Mouse (Mus musculus) thymus, postnatal 0 days (tissue): ENCODE results near the gene Ppp4r3a. TPM values are rescaled to one million over a fixed set of nuclear protein-coding genes. Genes with fewer than 3 reads are reported as not detected.
A peak's percentile ranks its signal among the peaks of the same experiment; 100 is the strongest.
"Not testable (repeated sequence)": the region's sequence is repeated elsewhere in the genome, so short reads cannot be mapped to it uniquely, and the experiment has no call there.

Experiments
- DNase-seq: peaks from one replicate; pipeline ENCODE4 v3.0.0-alpha.2; 2015; ENCODE audit warnings: low spot score
- polyA plus RNA-seq: library from polyadenylated mRNA; unstranded; fragments of >200 nt; fragmentation: Nextera tagmentation; extraction: Ambion mirVana; gene quantifications from 2 replicates; pipeline ENCODE4 v1.2.1, GENCODE M21; 2015

Ppp4r3a gene
- polyA plus RNA-seq, 1 experiment from 2014 or later: 44.2 TPM

DNA sequence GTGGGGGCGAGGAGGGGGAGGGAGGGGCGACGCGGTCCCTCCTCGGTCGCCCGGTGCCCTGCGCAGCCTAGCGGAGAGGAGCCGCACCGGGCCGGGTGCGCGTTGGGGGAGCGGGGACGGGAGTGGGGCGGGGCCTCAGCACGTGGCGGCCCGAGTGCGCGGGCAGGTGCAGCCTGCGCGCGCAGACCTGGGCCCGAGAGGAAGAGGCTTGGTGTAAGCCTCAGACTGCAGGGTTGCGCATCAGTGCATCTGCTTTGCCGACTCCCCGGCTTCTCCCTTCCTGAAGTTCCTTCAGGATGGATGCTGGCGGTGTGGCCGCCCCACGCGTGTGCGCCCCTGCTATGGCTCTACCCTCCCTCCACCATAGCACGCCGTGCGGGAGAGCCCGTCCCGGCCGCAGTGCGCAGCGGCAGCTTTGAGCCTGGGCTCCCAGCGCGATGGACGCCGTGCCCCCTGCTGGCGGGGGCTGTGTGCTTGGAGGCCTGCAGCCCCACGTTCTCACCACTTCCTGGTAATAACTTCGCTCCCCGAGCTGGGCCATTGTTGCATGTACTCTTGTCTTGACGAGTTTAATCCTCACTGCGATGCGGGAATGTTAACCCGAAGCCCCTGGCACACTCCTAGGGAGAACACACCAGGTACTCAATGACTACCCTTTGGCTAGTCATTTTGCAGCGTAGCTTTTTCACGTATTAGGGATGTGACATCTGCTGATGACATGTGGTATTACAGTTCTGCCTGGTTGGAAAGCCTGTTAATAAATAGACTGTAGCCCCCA is 54.4 kb downstream of the Ppp4r3a start, which contains the start of gene Ccdc88c:
Gene Ccdc88c (minus strand): TSS at position 103 of the 778 bp plus-strand sequence.
- peak; percentile 96 for DNase-seq

DNA sequence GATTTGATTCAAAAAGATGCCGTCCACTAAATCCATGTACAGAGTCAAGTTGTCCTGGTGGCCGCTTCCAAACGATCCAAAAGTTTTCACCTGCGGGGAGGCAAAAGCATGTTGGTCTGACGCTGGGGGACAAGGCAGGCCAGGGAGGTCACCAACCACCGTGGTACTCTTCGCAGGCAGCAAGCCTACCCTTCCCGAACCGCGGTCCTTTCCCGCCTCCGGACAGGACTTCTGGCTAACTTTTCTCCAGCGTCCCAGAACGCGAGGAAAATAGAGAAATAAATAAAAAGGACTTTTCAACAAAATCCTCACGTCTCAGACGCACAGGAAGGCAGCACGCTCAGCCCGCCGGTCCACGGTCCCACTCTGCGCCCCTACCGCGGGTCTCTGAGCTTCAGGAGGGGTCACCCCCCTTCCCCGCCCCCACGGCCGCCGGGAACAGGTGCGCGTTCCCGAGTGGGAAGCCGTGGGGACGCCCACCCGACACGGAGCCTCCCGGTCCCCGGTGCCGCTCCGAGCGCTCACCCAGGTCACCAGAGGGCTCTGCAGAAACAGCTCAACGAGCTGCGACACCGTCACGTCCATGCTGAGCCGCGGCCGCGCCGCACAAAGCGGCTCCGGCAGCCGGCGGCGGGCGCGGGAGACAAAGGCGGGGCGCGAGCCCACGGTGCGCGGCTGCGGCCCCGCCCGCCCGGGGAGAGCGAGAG is 55.1 kb downstream of the Ppp4r3a start:
- DNase-seq: peak; percentile 44

DNA sequence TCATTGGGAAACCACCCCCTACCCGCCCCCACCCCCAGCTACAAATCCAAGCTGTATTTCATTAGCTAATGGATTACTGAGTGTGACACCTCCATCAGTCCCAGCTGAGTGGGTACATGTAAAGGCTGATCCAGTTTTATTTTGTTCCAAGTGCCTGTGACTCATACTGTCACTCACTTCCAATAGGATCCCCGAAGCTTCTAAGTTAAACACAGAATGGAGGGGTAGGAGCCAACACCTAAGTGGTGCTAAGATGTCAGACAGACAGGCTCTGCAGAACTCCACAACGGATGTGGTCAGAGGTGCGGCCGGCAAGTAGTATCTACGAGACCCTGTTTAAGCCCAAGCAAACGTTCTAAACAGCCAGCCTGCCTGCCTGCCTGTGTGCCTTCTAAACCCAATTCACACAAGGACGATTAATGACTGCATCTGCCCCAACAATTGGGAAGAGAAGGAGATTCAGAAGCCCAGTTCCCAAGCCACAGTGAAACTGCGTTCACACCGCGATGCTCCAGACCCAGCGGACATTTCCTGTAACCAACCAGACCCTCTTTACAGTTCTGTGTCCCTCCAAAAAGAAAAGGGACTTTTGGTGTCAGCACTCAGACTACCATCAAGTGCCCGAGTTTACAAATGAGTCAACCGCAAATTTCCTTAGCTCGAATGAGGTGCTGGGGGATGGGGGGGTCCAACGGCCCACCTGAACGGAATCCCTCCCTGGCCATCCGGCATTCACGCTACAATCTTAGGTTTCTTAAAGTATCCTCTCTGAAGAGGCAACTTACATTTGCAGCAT is 55.9 kb downstream of the Ppp4r3a start:
- peak; percentile 63 for DNase-seq

DNA sequence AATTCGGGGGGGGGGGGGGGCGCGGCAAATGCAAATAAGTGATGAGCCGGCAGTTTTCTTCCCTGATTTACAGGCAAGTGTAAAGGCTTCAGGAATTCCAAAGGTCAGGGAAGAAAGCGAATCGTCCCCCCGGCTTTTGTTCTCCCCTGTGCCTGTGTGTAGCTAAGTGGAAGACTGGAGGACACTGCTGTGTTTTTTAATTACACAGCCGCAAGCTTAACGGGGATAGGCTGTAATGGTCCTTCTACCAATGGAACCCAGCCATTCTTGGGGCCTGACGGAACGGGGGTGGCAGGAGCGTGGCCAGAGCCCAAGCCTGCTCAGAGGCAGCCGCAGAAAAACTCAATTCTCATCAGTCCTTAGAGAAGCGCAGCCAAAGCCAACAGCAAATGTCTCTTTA is 56.6 kb downstream of the Ppp4r3a start:
- DNase-seq: no peak

DNA sequence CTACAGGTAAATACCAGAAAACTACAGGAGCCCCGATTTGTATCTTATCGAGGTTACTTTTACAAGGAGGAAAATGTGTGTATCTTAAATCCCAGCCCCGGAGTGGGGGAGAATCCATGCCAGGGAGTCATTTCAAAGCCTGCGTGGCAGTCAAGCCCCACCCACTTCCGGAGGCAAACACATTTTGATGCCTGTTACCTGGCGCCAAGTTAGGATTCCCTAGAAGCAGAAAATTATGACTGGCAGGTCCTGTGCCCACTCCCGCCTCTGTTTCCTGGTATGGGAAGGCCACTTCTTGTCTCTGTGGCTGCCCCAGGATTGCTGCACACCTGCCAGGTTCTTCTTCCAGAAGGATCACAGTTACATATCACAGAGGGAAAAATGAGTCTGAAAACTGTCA is 57.0 kb downstream of the Ppp4r3a start:
- DNase-seq: no peak

DNA sequence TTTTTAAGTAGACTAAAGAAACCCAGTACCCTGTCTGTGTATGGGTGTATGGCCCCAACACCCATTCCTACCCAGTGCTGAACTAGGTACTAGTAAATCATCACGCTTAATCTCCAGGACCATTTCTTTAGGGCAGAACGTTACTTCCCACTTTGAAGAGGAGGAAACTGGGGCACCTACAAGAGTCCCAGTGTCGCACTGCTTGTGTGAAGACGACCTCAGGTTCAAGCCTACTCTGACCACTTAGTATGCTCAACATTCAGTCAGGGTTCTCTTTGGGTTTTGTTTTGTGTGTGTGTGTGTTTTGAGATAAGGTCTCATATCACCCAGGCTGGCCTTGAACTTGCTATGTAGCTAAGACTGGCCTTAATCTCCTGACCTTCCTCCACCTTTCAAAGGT is 57.5 kb downstream of the Ppp4r3a start:
- DNase-seq: no peak

DNA sequence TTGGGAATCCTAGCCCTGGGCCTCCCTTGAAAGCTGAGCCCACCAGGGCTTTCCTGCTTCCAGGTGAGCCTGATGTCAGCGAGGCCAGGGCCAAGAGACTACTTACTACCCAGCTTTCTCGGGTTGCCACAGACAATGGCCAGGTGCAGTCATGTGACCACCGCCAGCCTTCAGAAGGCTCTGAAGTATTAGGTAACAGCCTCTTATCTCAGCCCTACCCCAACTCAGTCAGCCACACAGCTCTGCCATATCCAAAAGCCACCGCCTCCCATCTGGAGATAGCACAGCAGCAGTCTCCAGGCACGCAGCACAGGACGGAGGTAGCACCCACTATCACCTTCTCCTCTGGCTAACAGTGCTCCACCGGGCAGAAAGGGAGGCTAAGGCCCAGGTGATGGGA is 58.1 kb downstream of the Ppp4r3a start:
- no peak for DNase-seq

DNA sequence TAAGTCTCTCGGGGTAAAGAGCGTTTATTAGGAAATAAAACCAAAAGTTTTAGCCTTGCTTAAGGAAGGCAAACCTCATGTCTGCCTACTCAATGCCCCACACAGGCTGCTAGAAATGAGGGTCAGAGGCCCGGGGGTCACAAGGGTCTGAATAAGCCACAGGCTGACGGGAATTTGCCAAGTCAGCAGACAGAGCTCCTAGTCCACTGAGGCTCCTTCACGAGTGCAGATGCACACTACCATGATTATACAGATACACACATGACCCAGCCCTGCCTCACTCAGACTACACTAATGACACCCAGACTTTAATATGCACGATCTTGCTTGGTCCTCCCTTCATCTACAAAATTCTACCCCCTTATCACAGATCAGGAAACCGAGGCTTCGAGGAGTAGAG is 58.7 kb downstream of the Ppp4r3a start:
- no peak for DNase-seq

DNA sequence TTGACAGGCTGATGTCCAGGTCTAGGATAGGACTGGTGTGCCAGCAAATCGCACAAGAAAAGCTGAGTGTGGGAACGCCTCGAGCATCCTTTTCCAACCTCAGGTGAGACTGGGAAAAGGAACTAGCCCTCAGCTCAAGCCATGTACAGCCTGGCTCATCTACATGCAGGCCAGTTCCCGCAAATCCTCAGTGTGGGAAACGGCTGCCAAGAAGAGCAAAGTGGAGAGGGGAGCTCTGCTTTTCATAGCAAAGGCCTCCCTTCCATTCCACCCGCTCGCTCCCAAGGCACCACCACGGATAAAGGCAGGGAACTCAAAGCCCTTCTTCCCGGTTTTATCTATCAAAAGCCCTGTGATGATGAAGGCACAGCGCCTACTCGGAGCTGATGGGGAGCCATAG is 60.4 kb downstream of the Ppp4r3a start:
- no peak for DNase-seq

DNA sequence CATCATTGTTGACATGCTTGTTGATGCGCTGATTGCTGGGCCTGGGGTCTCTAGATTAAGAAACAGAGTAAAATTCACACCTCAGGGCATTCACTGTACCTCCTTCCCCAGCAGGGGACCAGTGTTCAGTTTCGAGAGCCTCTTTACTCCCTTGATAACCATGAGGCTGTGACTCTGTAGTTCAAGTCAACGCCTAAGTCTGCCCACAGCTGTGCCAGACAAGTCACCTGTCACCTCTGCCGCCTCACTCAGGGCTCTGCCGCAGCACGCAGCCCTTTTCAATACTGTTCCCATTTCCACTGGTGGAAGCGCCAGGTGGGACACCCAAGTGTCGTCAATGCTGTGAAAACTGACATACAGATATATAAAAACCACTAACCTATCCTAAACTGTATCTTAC is 61.1 kb downstream of the Ppp4r3a start:
- no peak for DNase-seq

DNA sequence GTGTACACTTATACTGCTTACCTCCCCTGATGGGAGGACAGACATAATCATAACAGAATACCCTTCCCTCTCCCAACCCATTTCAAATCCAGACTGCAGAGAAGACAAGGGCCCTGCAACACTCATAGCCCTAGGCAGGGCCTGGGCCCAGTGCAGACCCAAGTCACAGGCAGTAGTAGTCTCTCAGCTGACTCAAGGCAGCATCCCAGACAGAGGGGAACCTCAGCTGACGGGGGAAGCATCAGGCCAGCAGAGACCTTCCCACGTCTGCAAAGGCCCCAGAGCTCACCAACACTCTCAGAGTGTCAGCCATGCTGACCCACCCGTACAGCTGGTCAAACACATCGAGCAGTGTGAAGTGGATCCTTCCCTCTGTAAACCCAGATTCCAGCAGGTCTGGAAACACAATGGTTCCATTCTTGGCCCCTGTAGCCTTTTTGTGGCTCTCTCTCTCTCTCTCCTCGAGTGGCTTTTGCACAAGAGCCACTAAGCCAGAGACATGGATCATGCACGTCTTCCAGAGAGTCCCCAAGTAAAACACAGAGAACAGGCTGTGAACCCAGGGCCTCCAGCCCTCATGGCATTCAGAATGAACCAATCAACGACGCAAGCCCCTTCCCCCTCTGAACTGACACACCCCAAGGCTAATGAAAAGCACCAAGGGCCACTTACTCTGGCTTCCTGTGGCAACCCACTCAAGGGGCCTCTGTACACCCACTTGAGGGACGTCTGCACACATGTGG is 61.8 kb downstream of the Ppp4r3a start:
- no peak for DNase-seq

DNA sequence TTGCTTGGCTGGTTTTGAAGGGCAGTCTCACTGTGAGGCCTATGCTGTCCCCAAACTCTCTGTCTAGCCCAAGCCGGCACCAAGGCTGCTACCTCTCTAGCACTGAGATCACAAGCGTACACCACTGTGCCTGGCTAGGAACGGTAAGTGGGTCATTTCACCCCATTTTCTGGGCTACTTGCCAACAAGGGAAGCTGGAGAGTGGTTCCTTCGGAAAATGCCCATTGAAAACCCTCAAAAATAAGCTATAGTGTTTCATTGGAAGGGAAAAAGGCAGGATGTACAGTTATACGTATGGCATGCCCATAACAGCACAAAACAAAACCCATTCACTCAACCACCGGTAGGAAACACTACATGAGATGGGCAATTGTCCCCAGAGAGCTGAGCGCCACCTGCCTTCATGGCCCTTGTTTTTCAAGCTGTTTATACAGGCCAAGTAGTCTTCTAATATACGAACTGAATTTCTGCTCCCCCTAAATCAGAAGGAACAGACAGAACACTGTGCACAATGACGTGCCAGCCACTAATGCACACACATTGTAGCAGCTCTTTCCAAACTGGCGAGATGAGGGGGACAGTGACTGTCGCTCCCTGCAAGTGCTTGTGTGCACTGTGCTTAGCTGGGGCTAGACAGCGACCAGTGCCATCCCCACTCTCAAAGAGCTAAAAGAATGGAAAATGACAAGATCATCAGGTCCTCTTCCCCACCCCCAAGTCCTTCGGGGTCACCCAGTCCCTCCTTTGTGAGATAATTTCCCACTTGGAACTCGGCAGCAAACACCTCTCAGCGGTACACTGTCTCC is 63.1 kb downstream of the Ppp4r3a start:
- DNase-seq: no peak

DNA sequence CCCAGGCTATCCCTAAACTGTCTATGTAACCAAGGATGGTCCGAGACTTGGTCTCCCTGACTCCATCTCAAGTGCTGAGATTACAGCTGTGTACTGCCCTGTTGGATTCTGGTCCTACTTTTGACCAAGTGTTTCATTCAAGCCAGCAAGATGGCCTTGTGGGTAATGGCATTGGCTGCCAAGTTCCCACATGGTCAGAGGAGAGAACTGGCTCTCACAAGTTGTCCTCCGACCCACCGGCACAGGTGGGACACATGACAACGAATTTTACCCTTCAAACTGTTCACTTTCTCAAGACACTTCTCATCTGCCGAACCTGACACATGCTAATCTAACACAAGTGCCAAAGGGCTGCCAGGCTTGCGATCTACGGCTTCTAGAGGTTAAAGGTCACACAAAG is 64.1 kb downstream of the Ppp4r3a start:
- no peak for DNase-seq

DNA sequence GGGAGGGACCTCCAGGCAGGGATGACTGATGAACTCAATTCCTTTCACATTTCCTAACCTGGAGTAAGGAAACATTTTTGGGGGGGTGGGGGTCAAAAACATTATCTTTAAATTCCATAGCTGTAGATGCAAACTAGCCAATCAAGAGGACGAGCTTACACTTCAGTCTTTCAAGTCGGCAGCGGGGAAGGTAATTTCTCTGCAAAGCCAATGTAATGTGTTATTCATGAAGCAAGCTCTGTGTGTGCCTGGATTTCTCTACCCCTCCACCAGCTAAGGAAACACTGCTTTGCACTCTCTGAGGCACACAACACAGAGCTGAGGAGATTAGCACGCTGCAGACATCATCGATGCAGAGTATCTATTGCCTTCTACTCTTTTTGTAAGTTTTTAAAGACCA is 64.5 kb downstream of the Ppp4r3a start:
- DNase-seq: no peak

DNA sequence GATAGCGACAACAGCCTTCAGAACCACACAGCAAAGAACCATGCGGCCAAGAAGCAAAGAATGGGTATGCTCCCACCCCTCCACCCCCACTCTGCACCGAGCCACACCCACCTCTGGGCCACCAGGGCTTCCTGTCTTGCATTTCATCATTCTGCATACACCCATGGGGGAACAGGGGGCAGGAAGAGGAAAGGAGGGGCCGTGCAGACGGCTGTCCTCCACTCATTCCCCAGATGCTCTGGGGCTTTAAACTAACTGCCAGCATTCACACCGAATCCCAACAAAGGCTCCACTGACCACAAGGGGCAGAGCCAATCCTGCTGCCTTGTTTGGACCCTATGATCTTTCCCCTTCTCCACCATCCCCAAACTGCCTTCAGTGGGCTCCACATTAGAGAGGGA is 65.5 kb downstream of the Ppp4r3a start:
- DNase-seq: peak; percentile 81

DNA sequence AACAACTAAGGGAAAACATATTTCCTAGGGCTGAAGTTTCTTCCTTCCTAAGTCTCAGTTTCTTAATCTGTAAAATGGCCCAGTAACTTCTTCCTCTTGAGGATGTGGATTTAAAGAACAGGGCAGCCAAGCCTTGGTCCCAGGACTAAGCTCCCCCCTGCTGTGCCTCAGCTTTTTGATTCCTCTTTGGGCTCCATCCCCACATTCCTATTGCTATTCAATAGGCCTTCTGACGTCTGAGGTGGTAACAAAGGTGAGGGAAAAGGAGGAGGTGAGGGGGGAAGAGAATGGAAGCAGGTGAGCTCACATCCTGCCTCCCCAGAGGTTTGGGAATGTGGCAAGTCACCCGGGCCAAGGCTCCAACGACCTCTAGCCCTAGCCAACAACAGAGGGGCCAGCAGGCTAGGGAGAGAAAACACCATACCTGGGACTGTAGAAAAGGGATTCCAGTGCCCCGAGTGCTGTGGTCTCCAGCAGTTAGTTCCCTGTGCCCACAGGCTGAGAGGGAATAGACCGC is 67.0 kb downstream of the Ppp4r3a start:
- DNase-seq: no peak

DNA sequence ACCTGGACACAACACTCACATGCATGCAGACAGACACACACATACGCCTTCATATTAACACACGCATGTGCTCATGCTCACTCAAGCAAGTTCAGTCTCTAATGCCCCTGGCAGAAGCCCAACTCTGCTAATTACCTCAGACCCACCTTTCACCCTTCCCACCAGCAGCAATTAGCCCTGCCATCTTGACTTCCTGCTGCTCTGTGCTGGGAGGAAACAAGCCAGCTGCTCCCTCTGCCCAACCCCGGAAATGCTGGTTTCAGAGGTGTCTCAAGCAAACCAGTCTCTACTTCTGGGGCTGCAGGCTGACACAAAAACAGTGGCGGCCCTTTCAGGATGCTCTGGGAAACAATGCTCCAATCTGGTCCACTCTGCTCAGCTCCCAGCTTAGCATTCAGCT is 67.6 kb downstream of the Ppp4r3a start:
- peak; percentile 87 for DNase-seq

DNA sequence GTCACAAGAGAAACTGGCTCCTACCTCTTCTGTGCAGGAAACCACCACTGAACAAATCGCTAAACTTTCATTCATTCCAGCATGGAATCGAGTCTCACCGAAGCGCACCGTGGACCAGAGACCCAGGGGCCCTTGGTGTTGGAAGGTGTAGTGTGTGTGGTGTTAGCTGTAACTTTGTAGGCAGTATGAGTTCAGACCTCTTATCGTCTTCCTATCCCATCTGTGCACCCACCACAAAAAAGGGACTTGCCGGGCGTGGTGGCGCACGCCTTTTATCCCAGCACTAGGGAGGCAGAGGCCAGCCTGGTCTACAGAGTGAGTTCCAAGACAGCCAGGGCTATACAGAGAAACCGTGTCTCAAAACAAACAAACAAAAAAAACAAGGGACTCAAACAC is 68.3 kb downstream of the Ppp4r3a start:
- no peak for DNase-seq

DNA sequence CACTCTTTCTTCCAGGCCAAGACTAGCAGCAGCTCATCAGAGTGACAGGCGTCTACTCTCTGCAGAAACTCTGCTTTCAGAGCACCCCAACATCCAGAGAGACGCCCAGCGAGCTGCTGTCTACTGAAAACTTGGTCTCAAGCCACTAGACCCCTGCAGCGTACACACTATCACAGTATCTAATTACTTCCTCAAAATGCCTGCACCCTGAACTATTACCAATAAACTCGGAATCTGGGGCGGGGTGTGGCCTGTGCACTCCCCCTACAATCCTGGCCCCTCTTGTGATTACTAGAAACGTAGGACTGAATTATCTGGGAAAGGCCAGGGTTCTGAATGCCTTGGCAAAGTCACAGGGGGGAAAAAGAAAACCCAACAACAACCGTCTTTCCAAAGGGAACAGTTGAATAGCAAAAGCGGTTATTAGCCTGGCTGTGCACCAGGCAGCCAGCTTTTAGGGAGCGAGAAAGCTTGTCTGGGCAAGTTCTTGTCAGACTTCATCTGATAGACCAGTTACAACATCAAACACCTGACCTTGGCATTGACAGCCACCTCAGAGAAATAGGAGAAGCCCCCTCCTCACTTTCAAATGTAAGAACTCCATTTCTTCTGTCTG is 68.8 kb downstream of the Ppp4r3a start:
- DNase-seq: no peak

DNA sequence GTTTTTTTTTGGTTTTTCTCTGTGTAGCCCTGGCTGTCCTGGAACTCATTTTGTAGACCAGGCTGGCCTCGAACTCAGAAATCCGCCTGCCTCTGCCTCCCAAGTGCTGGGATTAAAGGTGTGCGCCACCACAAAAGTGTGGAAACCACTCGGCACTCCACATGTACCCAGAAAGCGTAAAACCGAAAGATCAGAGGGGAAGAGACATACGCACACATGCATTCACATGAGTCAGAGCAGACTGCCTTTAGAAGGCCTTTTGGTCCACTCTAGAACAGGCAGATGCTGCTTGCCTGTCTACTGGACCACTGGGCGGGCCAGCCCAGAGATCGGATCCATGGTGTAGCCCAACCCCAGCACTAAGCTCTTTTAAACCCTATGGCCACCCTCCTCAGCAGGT is 69.8 kb downstream of the Ppp4r3a start:
- DNase-seq: not testable (repeated sequence)
